Mouse (Mus musculus) lung, embryonic 14.5 days (tissue): ENCODE measurements at regions not wholly inside any gene's neighbourhood (a gene's known extent, or its start where the extent isn't known, plus 50 kb on each side); places are given as distances from the start of the nearest gene placed in this dataset.
A peak's percentile ranks its signal among the peaks of the same experiment; 100 is the strongest.

ENCODE experiments used
- ATAC-seq: fragments of 200-750 bp; cut with Nextera tagmentation; 2 replicates; pipeline ENCODE4 v1.8.0; 2017; ENCODE audit warnings: mild to moderate bottlenecking, moderate TSS enrichment, moderate library complexity; ENCODE audit not compliant: insufficient read depth
- DNase-seq: peaks from one replicate; pipeline ENCODE4 v3.0.0-alpha.2; 2015
- H3K27ac ChIP-seq: fragments of 300-500 bp; sonication (generic); 2 replicates; pipeline ENCODE4 v1.5.1; 2014; ENCODE audit warnings: low read depth, mild to moderate bottlenecking, moderate library complexity
- H3K27me3 ChIP-seq: fragments of 300-500 bp; sonication (generic); 2 replicates; pipeline ENCODE4 v1.6.1; 2014; ENCODE audit warnings: low read length, control low read depth; ENCODE audit not compliant: insufficient read depth
- H3K36me3 ChIP-seq: fragments of 300-500 bp; sonication (generic); 2 replicates; pipeline ENCODE4 v1.6.1; 2014; ENCODE audit warnings: control low read depth; ENCODE audit not compliant: insufficient read depth
- H3K4me1 ChIP-seq: fragments of 300-500 bp; sonication (generic); 2 replicates; pipeline ENCODE4 v1.6.1; 2014; ENCODE audit warnings: antibody characterized with exemption, control low read depth; ENCODE audit not compliant: insufficient read depth
- H3K4me2 ChIP-seq: fragments of 300-500 bp; sonication (generic); 2 replicates; pipeline ENCODE4 v1.6.1; 2014; ENCODE audit warnings: mild to moderate bottlenecking
- H3K4me3 ChIP-seq: fragments of 300-500 bp; sonication (generic); 2 replicates; pipeline ENCODE4 v1.5.1; 2014; ENCODE audit warnings: low read depth, low read length
- H3K9ac ChIP-seq: fragments of 300-500 bp; sonication (generic); 2 replicates; pipeline ENCODE4 v1.6.1; 2014
- H3K9me3 ChIP-seq: fragments of 300-500 bp; sonication (generic); 2 replicates; pipeline ENCODE4 v1.6.1; 2016; ENCODE audit warnings: low read depth, low read length, control low read depth
- CTCF ChIP-seq: IDR thresholded peaks from 2 replicates; pipeline ENCODE4 v1.5.1; 2016; ENCODE audit warnings: antibody characterized with exemption, low read depth
- WGBS: fragments of 180-500 bp; shearing (Covaris S2); extraction: QIAGEN DNeasy Blood & Tissue Kit; methylation state at CpG from one replicate; pipeline ENCODE4 v1.1.7; 2014; 5-methylcytosine and 5-hydroxymethylcytosine counted together

- Histone ChIP-seq H3K4me1 (no peaks in the 10 kb centered on the region), H3K9me3 (no peaks in the 10 kb centered on the region), H3K4me2 (no peak overlapping the region), H3K36me3 (no peaks in the 10 kb centered on the region), H3K27me3 (no peaks in the 10 kb centered on the region), H3K27ac (no peak overlapping the region), H3K9ac (no peak overlapping the region), H3K4me3 (no peak overlapping the region)
- no peak for TF ChIP-seq CTCF
- no peak for ATAC-seq
- 72% methylated on average over 10 of the region's 10 CpGs for WGBS
- no peak for DNase-seq
These were observed 280.7 kb upstream of the Mki67 start for GRCm38 (mm10) chr7:135996896-135997295.

DNA sequence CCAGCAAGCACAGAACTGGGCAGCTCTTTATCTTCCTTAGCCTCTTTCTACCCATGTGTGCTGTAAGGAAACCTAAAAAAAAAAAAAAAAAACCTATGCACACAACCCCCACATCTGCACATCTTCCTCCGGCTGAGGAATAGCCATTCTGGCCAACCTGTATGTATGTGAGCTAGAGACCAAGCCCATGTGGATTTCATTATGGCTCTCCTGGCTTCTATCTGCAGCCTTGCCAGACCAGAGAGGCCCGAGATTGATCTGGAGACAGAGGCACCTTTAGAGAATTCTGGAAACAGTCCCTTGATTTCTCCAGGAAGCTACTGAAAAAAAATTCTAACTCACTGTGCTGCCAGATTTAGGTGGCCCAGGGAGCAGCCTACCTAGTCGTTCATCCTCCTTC is 281.5 kb upstream of the Mki67 start:
- no peak for DNase-seq
- TF ChIP-seq CTCF = no peak
- no peaks in the 10 kb centered on the region for H3K27me3 ChIP-seq
- H3K4me3 ChIP-seq = no peak overlapping the region
- no peaks in the 10 kb centered on the region for H3K4me1 ChIP-seq
- no peak overlapping the region for H3K9ac ChIP-seq
- H3K9me3 ChIP-seq = no peaks in the 10 kb centered on the region
- no peak overlapping the region for H3K27ac ChIP-seq
- no peaks in the 10 kb centered on the region for H3K36me3 ChIP-seq
- 64% methylated on average over 3 of the region's 3 CpGs for WGBS
- ATAC-seq = no peak
- no peak overlapping the region for H3K4me2 ChIP-seq

GRCm38 (mm10) chr7:136002382-136002781 is 286.2 kb upstream of the Mki67 start:
- no peak overlapping the region for H3K4me3 ChIP-seq
- no peak overlapping the region for H3K27ac ChIP-seq
- H3K27me3 ChIP-seq = 0 out of 2 replicates have a peak, but pooled peaks cover under 1% of the 10 kb centered on the region
- no peaks in the 10 kb centered on the region for H3K4me1 ChIP-seq
- WGBS = 61% methylated on average over 8 of the region's 8 CpGs
- TF ChIP-seq CTCF = no peak
- no peak for DNase-seq
- no peak overlapping the region for H3K4me2 ChIP-seq
- no peaks in the 10 kb centered on the region for H3K36me3 ChIP-seq
- no peaks in the 10 kb centered on the region for H3K9me3 ChIP-seq
- ATAC-seq = no peak
- H3K9ac ChIP-seq = no peak overlapping the region

DNA sequence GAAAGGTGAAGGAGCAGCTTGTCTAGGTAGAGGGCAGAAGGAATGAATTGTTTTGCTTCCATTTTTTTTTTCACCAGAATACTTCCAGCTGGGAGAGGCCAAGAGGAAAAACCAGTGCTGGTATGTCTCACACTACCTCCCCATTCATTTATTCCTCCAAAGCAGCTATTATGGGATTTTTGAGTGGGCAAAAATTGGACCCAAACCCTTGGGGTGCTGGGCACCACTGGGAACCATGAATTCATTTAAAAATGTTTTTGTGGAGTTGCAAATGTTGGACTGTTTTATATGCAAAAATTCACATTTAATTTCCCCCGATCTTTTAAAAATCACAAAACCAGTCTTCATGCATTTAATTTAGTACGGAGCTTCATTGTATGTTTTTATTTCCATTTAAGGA is 287.1 kb upstream of the Mki67 start:
- 90% methylated on average over 2 of the region's 2 CpGs for WGBS
- no peak overlapping the region for H3K4me2 ChIP-seq

GRCm38 (mm10) chr7:136007796-136008455 is 291.8 kb upstream of the Mki67 start:
- DNase-seq (no peak), ATAC-seq (no peak)
- Histone ChIP-seq H3K9ac (no peak overlapping the region), H3K4me1 (no peaks in the 10 kb centered on the region), H3K36me3 (no peaks in the 10 kb centered on the region), H3K27ac (no peak overlapping the region), H3K9me3 (no peaks in the 10 kb centered on the region), H3K4me2 (peak overlapping the region; percentile 31; the same call in 1 of the 2 replicates), H3K27me3 (peaks cover 11% of the 10 kb centered on the region; the same call in 1 of the 2 replicates), H3K4me3 (no peak overlapping the region)
- no peak for TF ChIP-seq CTCF
- 16% methylated on average over 23 of the region's 23 CpGs for WGBS

More for the DNA sequence above, 287.1 kb upstream of the Mki67 start:
- Histone ChIP-seq H3K36me3 (no peaks in the 10 kb centered on the region), H3K9me3 (no peaks in the 10 kb centered on the region), H3K27me3 (0 out of 2 replicates have a peak, but pooled peaks cover 4% of the 10 kb centered on the region), H3K4me3 (no peak overlapping the region), H3K4me1 (no peaks in the 10 kb centered on the region), H3K9ac (no peak overlapping the region), H3K27ac (no peak overlapping the region)
- no peak for TF ChIP-seq CTCF
- no peak for DNase-seq
- ATAC-seq = no peak

GRCm38 (mm10) chr7:136008486-136008885 is 292.3 kb upstream of the Mki67 start:
- no peak overlapping the region for H3K27ac ChIP-seq
- no peaks in the 10 kb centered on the region for H3K9me3 ChIP-seq
- 35% methylated on average over 6 of the region's 6 CpGs for WGBS
- H3K4me2 ChIP-seq = peak overlapping the region; percentile 31; the same call in 1 of the 2 replicates
- H3K36me3 ChIP-seq = no peaks in the 10 kb centered on the region
- H3K4me3 ChIP-seq = no peak overlapping the region
- H3K27me3 ChIP-seq = peaks cover 11% of the 10 kb centered on the region; the same call in 1 of the 2 replicates
- H3K9ac ChIP-seq = no peak overlapping the region
- H3K4me1 ChIP-seq = no peaks in the 10 kb centered on the region
- no peak for DNase-seq
- TF ChIP-seq CTCF = no peak
- no peak for ATAC-seq

DNA sequence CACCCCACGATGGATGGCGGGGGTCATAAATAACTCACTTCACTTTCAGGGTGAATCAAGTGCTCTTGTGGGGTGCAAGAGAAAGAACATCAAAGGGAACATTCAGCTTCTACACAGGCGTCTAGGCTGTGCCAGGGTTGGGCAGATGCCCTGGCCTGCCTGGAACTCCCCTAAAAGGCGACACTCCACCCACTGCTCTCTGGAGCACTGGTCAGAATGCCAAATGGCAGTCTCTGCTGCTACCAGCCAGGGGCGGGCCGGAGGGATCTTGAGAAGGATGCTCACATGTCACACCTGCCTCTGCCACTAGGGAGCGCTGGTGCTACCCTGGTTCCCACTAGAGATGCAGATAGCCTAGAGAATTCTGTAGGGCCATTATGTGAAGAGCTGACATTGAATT is 293.9 kb upstream of the Mki67 start:
- H3K4me2 ChIP-seq = no peak overlapping the region
- H3K4me1 ChIP-seq = no peaks in the 10 kb centered on the region
- DNase-seq (peak; percentile 55), ATAC-seq (no peak)
- H3K9me3 ChIP-seq = no peaks in the 10 kb centered on the region
- no peak overlapping the region for H3K27ac ChIP-seq
- no peak overlapping the region for H3K9ac ChIP-seq
- H3K4me3 ChIP-seq = no peak overlapping the region
- WGBS = 52% methylated on average over 7 of the region's 7 CpGs
- H3K27me3 ChIP-seq = peaks cover 11% of the 10 kb centered on the region; the same call in 1 of the 2 replicates
- no peaks in the 10 kb centered on the region for H3K36me3 ChIP-seq
- peak; percentile 63 for TF ChIP-seq CTCF
